Mouse (Mus musculus): ENCODE measurements around the gene Ccdc86. TPM values are rescaled to one million over a fixed set of nuclear protein-coding genes. Genes with fewer than 3 reads are reported as not detected.

Ccdc86 gene
- total RNA-seq (2021) (10 to 100 TPM; 12.8 to 21.4 TPM), polyA plus RNA-seq (2012; rRNA removed) (14.2 and 17.1 TPM in 2 replicates)
- long read RNA-seq, transcript Ccdc86-201 (4 exons, 3,003 nt): major isoform, 18 of 19 reads
- long read RNA-seq, partial matches to known transcripts: 0 of 19 reads
- long read RNA-seq, other reads (novel, unspliced or antisense): 1 of 19 reads

DNA sequence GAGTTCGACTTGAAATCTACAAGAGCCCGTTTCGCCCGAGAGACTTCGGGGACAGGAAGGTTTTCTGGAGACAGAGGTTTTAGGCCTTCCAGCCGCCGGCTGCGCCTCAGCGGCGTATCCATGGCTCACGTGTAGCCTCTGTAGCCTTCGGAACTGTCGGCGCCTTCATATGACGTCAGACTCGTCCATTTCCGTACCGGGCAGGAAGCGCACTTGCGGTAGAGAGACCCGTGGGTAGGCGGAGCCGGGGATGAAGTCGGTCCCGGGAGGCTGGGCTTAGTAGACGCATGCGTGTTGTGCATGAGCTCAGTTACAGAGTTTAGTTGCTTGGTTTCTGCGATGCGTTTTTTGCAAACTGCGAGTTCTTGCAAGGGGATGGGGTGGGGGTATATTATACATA, at the start of gene Ccdc86:
Gene Ccdc86 (minus strand): TSS at position 155 of the 400 bp plus-strand sequence.
- DNase-seq: peak; percentile 95

GRCm38 (mm10) chr19:10993150-10993549, 44.1 kb upstream of the Ccdc86 start, which contains the start of gene Ms4a15:
Ms4a15 (minus strand) TSS chr19:10993250.
- no peak for DNase-seq

DNA sequence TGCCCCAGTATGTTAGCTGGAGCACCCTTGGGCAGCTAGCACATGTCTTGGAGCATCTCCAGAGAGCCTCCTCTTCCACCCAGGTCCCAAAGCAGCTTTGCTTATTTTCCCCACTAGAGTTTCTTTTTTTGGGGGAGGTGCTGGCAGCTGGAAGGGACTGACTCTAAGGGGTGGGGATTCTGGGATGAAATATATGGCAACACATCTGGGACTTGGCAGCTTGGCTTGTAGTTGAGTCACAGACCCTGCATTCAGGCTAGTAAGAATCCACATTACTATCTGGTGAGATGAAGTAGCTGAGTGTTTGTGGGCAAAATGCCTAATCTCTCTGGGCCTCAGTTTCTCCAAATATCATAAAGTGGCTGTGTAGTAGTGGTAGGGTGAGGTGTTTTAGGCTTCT, 42.8 kb upstream of the Ccdc86 start:
- DNase-seq: no peak

- no peak for DNase-seq
These were observed 41.7 kb upstream of the Ccdc86 start for GRCm38 (mm10) chr19:10990751-10991150.

DNA sequence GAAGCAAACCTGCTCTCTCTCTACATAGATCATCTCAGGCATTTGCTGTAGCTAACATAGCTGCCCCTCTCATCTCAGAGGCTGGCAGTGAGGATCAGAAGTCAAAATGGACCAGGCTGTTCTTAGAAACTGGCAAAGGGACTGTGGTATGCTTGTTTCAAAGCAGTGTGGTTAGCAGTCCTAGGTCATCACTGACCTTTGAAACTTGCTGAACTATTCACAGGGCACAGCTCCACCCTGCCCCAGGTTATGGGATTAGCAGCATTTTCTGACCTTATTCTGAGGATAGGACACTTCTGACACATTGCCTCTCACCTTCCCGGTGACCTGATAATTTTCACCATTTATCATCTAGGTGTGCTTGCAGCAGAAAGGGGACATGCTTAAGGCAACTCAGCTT, 39.5 kb upstream of the Ccdc86 start:
- DNase-seq: no peak

- peak; percentile 65 for DNase-seq
These were observed 36.8 kb upstream of the Ccdc86 start for GRCm38 (mm10) chr19:10985889-10986288.

DNA sequence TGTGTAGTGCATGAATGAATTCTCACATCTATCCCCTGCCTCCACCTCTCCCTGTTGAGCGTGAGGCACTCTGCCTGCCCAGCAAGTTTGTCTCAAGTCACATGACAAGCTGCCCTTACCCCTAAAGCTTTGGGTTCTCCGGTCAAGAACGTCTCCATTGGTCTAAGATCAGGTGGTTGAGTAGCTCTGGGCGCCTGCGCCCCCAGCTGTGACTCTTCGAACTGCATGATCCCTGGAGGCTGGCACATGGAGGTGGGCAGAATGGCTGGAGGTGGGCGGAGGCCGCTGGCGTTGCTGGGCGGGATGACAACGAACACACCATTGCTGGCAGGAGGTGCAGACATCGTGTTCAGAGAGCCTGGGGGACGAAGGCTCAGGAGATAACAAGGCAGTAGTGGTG, 35.5 kb upstream of the Ccdc86 start:
- DNase-seq: no peak

GRCm38 (mm10) chr19:10983146-10983545, 34.1 kb upstream of the Ccdc86 start:
- DNase-seq: peak; percentile 65

GRCm38 (mm10) chr19:10980210-10980609, 31.1 kb upstream of the Ccdc86 start:
- DNase-seq: no peak

DNA sequence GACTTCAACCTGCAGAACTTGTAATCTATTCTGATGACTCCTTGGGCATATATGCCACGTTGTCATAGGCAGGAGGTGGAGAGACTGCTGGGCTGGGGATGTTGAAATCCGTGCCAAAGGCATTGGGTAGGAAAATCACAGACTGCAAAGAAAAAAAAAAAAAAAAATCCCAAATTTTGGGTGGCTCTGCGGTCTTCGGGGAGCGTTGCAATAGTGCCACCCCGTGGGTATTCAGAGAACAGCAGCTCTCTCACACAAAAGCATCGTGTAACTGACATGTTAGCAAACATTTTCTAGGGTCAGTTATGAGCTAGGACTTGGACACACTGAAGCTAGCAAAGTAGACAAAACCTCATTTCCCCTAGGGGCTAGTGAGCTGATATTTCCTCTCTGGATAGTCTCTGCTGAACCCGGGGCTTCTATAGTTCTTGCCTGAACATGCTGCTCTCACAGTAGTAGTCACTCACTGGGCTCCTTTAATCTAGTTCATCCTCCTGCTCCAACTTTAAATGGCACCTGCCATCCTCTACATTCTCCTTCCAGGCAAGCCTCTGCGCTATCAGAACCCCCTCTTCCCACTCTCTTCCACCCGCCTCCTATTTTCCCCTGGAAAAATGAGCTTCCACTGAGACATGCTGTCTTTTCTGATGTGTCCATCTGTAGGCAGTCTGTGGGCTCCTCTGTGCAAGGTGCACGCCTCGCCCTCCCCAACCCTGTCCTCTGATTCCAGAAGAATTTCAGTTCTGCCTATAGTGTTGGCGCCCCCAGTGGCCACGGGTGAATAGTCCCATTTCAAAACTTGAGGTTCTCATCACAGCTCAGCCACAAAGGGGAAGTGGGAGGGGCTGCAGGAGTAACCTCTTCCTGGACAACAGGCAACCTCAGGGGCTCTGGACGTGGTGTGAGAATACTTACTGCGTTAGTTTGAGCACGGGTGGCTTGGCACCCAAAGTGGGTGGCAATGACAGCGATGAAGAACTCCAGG, 30.4 kb upstream of the Ccdc86 start:
- peak; percentile 76 for DNase-seq

DNA sequence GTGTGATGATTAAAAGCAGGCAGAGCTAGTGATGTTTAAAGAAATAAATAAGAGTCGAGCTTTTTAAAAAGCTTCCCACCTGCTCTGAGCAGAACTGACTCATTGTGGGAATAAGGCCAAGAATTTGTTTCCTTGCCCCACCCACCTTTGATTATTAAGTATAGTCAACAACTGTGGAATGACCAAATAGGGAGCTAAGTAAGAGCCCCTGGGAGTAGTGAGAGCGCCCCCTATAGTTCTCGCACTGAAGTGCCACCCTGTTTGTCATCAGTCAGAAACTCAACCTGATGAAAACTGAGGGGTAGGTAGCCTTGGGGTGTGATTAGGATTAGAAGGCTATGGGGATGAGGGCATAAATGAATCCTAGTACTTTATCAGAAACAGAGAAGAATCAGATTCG, 27.3 kb upstream of the Ccdc86 start:
- peak; percentile 40 for DNase-seq

DNA sequence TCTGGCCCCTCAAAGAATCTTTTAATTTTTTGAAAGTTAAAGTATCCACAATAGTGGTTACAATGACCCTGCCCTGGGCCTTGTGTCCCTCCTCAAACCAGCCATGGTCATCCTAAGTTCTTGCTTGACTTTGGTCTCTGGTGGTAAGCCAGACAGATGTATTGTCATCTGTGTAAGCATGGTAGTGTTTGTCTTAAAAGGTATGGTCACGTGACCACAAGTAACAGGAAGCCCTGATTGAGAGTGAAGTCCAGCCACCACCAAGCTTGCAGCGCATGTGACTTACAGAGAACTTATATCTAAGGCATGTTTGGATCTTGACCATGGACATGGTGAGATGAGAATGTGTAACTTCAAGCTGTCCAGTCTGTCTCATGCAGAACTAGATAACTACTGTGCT, 26.1 kb upstream of the Ccdc86 start:
- DNase-seq: no peak

GRCm38 (mm10) chr19:10974238-10974865, 25.3 kb upstream of the Ccdc86 start, which contains the start of gene Ms4a10:
Ms4a10 (minus strand) TSS chr19:10974670.
- DNase-seq: no peak

DNA sequence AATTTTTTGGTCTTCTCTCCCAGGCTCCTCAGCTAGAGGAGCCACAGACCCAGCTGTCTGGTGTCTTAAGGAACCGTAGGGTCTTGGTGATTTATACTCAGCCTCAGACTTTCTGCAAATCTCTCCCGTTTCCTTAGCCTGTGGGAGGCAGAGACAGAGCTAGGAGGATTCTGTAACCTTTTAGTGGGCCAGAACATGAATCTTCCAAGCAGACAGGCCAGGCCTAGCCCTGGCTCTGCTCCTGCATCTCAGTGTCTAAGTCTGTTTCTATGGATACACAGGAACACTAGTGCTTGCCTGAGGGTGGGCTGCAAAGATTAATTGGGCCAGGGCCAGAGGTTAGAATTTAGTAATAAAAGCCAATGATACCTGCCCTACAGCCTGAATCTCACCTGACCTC, 24.1 kb upstream of the Ccdc86 start:
- DNase-seq: no peak

GRCm38 (mm10) chr19:10972660-10973059, 23.6 kb upstream of the Ccdc86 start:
- DNase-seq: no peak

GRCm38 (mm10) chr19:10970457-10970856, 21.4 kb upstream of the Ccdc86 start:
- DNase-seq: no peak

DNA sequence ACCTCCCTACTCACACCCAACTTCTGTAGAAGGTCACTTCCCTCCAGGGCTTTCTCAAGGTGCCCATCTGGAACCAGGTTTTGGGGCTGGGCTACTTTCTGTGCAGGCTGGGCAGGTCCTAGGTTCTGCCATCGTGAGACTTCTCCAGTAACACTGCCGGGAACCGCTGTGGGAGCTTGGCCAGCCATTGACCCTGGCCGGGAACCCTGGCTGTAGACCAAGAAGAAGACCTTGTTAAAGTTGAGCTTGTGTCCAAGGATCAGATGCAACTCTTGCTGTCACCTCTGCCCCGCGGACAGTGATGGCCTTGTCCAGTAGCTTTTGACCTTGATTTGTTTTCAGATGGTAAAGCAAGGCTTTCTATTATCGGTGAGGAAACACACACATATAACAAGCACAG, 19.5 kb upstream of the Ccdc86 start:
- DNase-seq: peak; percentile 91

GRCm38 (mm10) chr19:10965721-10966120, 16.7 kb upstream of the Ccdc86 start:
- peak; percentile 71 for DNase-seq

- no peak for DNase-seq
These were observed 10.9 kb upstream of the Ccdc86 start for GRCm38 (mm10) chr19:10959978-10960346.

DNA sequence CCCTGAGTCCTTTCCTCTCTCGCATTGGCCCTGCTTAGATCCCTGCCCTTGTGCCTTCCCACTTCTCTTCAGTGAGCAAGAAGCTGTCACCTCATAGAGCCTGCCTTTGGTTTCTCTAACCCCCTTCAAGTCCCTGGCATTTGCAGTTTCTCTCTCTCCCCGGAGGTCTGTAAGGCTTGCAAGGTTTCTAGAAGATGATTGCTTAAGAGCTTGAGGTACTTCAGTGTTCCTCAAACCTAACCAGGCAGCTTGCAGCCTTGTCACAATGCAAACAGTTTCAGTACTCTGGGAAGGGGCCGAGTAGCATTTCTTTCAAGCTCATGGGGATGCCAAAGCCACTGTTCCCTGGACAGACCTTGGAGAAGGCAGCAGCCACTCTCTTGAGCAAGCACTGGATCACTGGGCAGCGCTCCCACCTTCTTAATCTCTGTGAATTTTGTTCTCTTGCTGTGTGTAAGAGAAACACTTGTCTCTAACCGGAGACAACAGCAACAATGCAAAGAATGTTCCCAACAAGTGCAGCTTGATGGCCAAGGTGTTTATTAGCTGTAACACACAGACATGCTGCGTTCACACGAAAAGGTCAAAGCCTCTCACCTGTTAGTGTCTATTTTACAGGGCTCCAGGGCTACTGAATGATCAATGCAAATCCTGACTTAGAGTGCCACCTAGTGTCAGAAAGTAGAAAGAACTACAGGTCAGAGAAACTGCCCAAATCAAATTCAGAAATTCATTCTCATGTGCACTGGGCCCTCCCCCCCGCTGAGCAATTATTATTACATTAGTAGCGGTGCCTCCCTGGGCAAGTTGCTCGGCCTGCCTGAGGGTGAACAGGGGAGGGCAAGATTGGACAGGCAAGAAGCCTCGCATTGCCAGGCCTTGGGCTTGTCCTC, 10.3 kb upstream of the Ccdc86 start:
- peak; percentile 47 for DNase-seq

DNA sequence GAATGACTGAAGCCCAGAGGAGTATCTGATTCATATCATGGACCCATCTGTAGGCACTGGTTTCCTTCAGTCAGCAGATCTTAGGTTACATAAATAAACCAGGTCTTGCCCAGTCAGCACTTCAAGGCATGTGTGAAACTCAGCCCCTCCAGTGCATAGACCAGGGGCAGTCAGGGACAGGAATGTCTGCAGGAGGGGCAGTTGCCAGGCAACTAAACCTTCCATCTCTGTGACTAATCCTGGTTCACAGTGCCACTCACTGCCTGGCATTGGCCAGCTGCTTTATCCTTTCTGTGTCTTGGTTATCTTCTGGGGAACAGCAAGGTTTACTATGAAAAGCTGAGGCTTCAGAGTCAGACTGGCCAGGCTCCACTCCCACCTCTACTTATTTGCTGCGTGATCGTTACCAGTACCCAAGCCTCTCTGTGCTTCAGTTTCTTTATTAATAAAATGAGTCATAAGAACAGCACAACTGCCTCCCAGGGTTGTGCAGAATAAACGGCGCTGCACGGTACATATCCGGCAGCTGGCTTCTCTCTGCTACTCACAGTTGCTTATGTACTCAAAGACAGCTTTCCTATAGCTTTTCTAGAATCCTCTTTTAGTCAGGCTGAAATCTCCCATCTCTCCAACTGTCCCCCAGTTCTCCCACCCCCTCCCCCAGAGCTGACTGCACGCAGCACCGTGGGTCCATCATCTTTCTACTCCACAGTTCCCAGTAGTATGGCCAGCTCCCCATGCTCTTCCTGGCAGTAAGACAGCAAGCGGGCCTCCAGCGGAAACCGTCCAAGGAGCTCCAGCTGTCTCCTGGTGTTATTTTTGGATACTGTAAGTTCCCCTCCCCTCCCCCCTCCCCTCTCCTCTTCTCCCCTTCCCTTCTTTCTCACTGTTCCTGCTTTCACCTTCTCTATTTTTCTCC, 3.2 kb upstream of the Ccdc86 start:
- DNase-seq: peak; percentile 54

All from adrenal gland, adult 2 months (tissue).